ENCODE assay signal across 26 mouse cellular contexts in the genomic region with DNA sequence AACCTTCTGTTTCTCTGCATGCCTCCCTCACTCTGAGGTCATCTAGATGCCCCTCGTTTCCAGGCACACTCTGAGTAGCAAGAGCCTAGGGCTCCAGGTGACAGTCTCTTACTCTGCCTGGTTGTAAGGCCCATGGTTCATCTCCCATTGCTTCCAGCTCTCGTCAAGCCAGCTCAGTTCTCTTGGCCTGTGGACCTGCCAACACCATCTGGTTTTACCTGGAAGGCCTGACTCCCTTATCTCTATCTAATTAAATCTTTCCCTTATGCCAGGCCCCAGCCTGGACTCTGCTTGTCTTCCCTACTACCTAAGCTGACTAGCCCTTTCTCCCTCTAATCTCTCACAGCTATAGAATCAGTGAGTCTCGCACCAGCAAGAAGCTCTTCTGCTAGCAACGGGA.
DNase-seq lines count a peak whose midpoint lies in the region; ATAC-seq lines count a peak whose summit lies in the region.
"Had no signal": no experiment of that assay in that cellular context is flagged by ENCODE, and none has a peak within 500 bp of the region (broad histone marks: within the 10 kb centered on the region; RNA-seq: fewer than 3 reads in every experiment).

No protein-coding gene starts in this region.

- H3K27me3 ChIP-seq in limb, embryonic 10.5 days (ENCODE audit: low read depth, poor library complexity, severe bottlenecking) = no peaks in the 10 kb centered on the region
- H3K27me3 ChIP-seq: embryonic facial prominence, embryonic 12.5 days; embryonic facial prominence, embryonic 15.5 days; heart, embryonic 12.5 days; heart, embryonic 15.5 days had no signal

- H3K27ac ChIP-seq in limb, embryonic 10.5 days = no peak overlapping the region
- H3K27ac ChIP-seq: embryonic facial prominence, embryonic 12.5 days; embryonic facial prominence, embryonic 15.5 days; gastrocnemius, adult 2 months; heart, embryonic 15.5 days; hindbrain, embryonic 10.5 days; hindbrain, embryonic 14.5 days; hindbrain, postnatal 0 days had no signal

- no peak overlapping the region for H3K4me3 ChIP-seq in limb, embryonic 10.5 days
- H3K4me3 ChIP-seq: embryonic facial prominence, embryonic 12.5 days; embryonic facial prominence, embryonic 15.5 days; gastrocnemius, adult 2 months; heart, embryonic 12.5 days; heart, embryonic 15.5 days; hindbrain, embryonic 10.5 days had no signal

- 82% methylated on average over 4 of the region's 4 CpGs for WGBS in limb, embryonic 10.5 days

- H3K4me1 ChIP-seq in limb, embryonic 10.5 days = peaks cover 8% of the 10 kb centered on the region; the same call in 1 of the 2 replicates
- H3K4me1 ChIP-seq: embryonic facial prominence, embryonic 12.5 days; embryonic facial prominence, embryonic 15.5 days; hindbrain, embryonic 10.5 days had no signal

- H3K9me3 ChIP-seq in limb, embryonic 10.5 days (replicated peaks) = no peaks in the 10 kb centered on the region
- H3K9me3 ChIP-seq: embryonic facial prominence, embryonic 12.5 days; embryonic facial prominence, embryonic 15.5 days; heart, embryonic 12.5 days; heart, embryonic 15.5 days; hindbrain, embryonic 10.5 days had no signal

- H3K36me3 ChIP-seq in limb, embryonic 10.5 days = no peaks in the 10 kb centered on the region
- H3K36me3 ChIP-seq: embryonic facial prominence, embryonic 12.5 days; embryonic facial prominence, embryonic 15.5 days; heart, embryonic 12.5 days; heart, embryonic 15.5 days; hindbrain, embryonic 10.5 days had no signal

- 0 out of 2 replicates have a peak, but pooled peaks have one; percentile 26 for ATAC-seq in cerebellum, adult (ENCODE audit: insufficient number of reproducible peaks, low FRiP score, low TSS enrichment)
- ATAC-seq: activated CD4-positive, CD25-positive, alpha-beta regulatory T cell, adult 4 months; forebrain, embryonic 14.5 days; forebrain, postnatal 0 days; hindbrain, postnatal 0 days; inflammation-experienced regulatory T-cells, adult 6 months had no signal

- DNase-seq in cerebellum, postnatal 4 days (ENCODE audit: low spot score in 2 of 2) = no peak
- DNase-seq in cerebellum, postnatal 14 days = peak; percentile 19 to 46
- DNase-seq in cerebellum, adult 11-12 months = no peak
- peak; percentile 10 for DNase-seq in limb, embryonic 10.5 days (ENCODE audit: low spot score)
- DNase-seq in yolk sac, embryonic 10.5 days (ENCODE audit: low spot score) = no peak
- DNase-seq: adrenal gland, adult 8-10 months; adrenal gland, postnatal 25 days; forebrain, postnatal 0 days; gastrocnemius, adult 2 months; gastrocnemius, postnatal 14 days; heart, adult 11 months; heart, postnatal 10 days; heart, postnatal 36 days; kidney, adult 11 months; kidney, adult 8-10 months had no signal

Comparison
In these comparisons a context has a peak if more than half of its experiments do, and no peak if none do; other contexts are left out.
1. DNase-seq: peak in cerebellum, postnatal 14 days (2 of 2) and limb, embryonic 10.5 days (single experiment); none in cerebellum, postnatal 4 days (0 of 2), cerebellum, adult 11-12 months (single experiment) and yolk sac, embryonic 10.5 days (single experiment).